Comparison of ENCODE assay signal across 8 mouse cellular contexts in the genomic region with DNA sequence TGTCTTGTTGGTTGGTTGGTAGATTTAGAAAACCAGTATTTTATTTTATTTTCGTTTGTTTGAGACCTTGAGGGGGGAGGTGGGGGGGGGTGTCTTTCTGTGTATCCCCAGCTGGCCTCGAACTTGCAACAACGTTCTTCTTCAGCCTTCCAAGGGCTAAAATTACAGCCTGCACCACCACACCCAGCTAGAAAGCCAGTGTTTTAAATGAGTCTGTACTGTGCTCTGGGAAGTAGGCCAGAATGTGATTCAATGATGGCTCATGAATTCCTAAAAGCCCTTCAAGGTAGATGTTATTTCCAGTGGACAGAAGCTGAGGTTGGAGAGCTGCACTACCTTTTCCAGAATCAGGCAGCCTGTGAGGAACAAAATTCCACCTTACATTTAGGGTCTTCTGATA. TPM values are rescaled to one million over a fixed set of nuclear protein-coding genes. Genes with fewer than 3 reads are reported as not detected.
DNase-seq lines count a peak whose midpoint lies in the region; ATAC-seq and TF ChIP-seq lines count a peak whose summit lies in the region.

No protein-coding gene starts in this region.

- peak overlapping the region; percentile 49; the same call in 1 of the 2 replicates for H3K4me2 ChIP-seq in forebrain, embryonic 14.5 days (ENCODE audit: low read length)
- peak overlapping the region; percentile 52 for H3K4me2 ChIP-seq in midbrain, embryonic 15.5 days

- H3K27ac ChIP-seq in left cerebral cortex, adult 2 months = peak overlapping the region; percentile 98
- H3K27ac ChIP-seq in forebrain, embryonic 14.5 days (ENCODE audit: low read depth, low read length) = no peak overlapping the region
- peak overlapping the region; percentile 82; the same call in 1 of the 2 replicates for H3K27ac ChIP-seq in midbrain, embryonic 15.5 days

- H3K4me1 ChIP-seq in forebrain, embryonic 14.5 days (ENCODE audit: control insufficient read depth, insufficient read depth, low read length) = peaks cover 21% of the 10 kb centered on the region
- H3K4me1 ChIP-seq in midbrain, embryonic 15.5 days = peaks cover 38% of the 10 kb centered on the region

- no peaks in the 10 kb centered on the region for H3K27me3 ChIP-seq in forebrain, embryonic 14.5 days (replicated peaks; ENCODE audit: control insufficient read depth, insufficient read depth, low read length)
- no peaks in the 10 kb centered on the region for H3K27me3 ChIP-seq in midbrain, embryonic 15.5 days (replicated peaks)

- intact Hi-C loops in left cerebral cortex, adult 2 months (cut with DNase I) = no loop called here
- intact Hi-C loops in left cerebral cortex, postnatal 14 days (cut with DNase I) = no loop called here
- intact Hi-C loops in gastrocnemius, postnatal 36 days (cut with DNase I) = loop anchor here (2.0 kb wide), 1 partner anchor 23 kb away; no protein-coding TSS in a partner anchor

- H3K36me3 ChIP-seq in forebrain, embryonic 14.5 days (ENCODE audit: control insufficient read depth, insufficient read depth, low read length) = peaks cover 9% of the 10 kb centered on the region; the same call in 1 of the 2 replicates
- H3K36me3 ChIP-seq in midbrain, embryonic 15.5 days (replicated peaks) = peaks cover 7% of the 10 kb centered on the region; the same call in 1 of the 2 replicates

- H3K9me3 ChIP-seq in forebrain, embryonic 14.5 days (replicated peaks; ENCODE audit: control insufficient read depth, low read length) = no peaks in the 10 kb centered on the region
- no peaks in the 10 kb centered on the region for H3K9me3 ChIP-seq in midbrain, embryonic 15.5 days

- H3K4me3 ChIP-seq in left cerebral cortex, adult 2 months = no peak overlapping the region
- no peak overlapping the region for H3K4me3 ChIP-seq in forebrain, embryonic 14.5 days (ENCODE audit: low read depth, low read length)
- peak overlapping the region; percentile 27; the same call in 1 of the 2 replicates for H3K4me3 ChIP-seq in midbrain, embryonic 15.5 days

- ATAC-seq in forebrain, embryonic 14.5 days = no peak
- no peak for ATAC-seq in midbrain, embryonic 15.5 days (replicated peaks)
- ATAC-seq in monocyte, adult 5-6 weeks (replicated peaks; ENCODE audit: insufficient number of reproducible peaks, low FRiP score, low TSS enrichment, poor library complexity, severe bottlenecking) = no peak

- H3K9ac ChIP-seq in forebrain, embryonic 14.5 days (ENCODE audit: low read length) = 0 out of 2 replicates have a peak overlapping the region, but pooled peaks have one; percentile 62
- H3K9ac ChIP-seq in midbrain, embryonic 15.5 days = no peak overlapping the region

- WGBS in forebrain, embryonic 14.5 days = 85% methylated on average over 3 of the region's 3 CpGs
- WGBS in midbrain, embryonic 15.5 days = 79% methylated on average over 3 of the region's 3 CpGs

- peak; percentile 77 to 91 for DNase-seq in adrenal gland, adult (ENCODE audit: inconsistent age in 2 of 2, low spot score in 1 of 2)
- DNase-seq in adrenal gland, adult 8-10 months = no peak
- DNase-seq in left cerebral cortex, adult 2 months (ENCODE audit: extremely low spot score in 1 of 2, low spot score in 2 of 2) = no peak
- no peak for DNase-seq in left cerebral cortex, postnatal 14 days (ENCODE audit: low spot score in 2 of 2)
- no peak for DNase-seq in forebrain, embryonic 14.5 days (ENCODE audit: low spot score)
- no peak for DNase-seq in gastrocnemius, postnatal 36 days

- no peak for TF ChIP-seq CTCF in left cerebral cortex, adult 2 months (IDR thresholded peaks at IDR 0.05)

RNA-seq across cellular contexts. Expression of gene Hexim2, which starts 2.0 kb away (rescaled TPM):
- total RNA-seq in adrenal gland, adult 8-10 months (2022) = 1 to 10 TPM; 6.1 to 9.3 (median 8.6) TPM
- total RNA-seq in left cerebral cortex, adult 2 months (2021) = 10 to 100 TPM; 14.0 to 14.1 TPM
- total RNA-seq in left cerebral cortex, postnatal 14 days (2021) = 10 to 100 TPM; 15.4 TPM
- polyA plus RNA-seq in forebrain, embryonic 14.5 days (2014; fragmentation: Nextera tagmentation; extraction: Ambion mirVana) = 9.6 and 13.4 TPM in 2 replicates
- polyA plus RNA-seq in midbrain, embryonic 15.5 days (2015; fragmentation: Nextera tagmentation; extraction: Ambion mirVana) = 27.2 and 33.4 TPM in 2 replicates
- 0.87 to 2.5 TPM in 2 of 3 replicates, not detected in the other for total RNA-seq in monocyte, adult 5-6 weeks (2017)
- 1 to 10 TPM; 2.1 to 2.9 TPM for total RNA-seq in gastrocnemius, postnatal 36 days (2021)

RNA-seq across cellular contexts. Expression of gene Hexim1, which starts 18.2 kb away (rescaled TPM):
- total RNA-seq in adrenal gland, adult 8-10 months (2022) = 10 to 100 TPM; 75.2 to 90.2 (median 86.0) TPM
- 10 to 100 TPM; 49.6 to 50.0 TPM for total RNA-seq in left cerebral cortex, adult 2 months (2021)
- total RNA-seq in left cerebral cortex, postnatal 14 days (2021) = 10 to 100 TPM; 43.7 to 45.4 TPM
- 4.8 and 5.4 TPM in 2 replicates for polyA plus RNA-seq in forebrain, embryonic 14.5 days (2014; fragmentation: Nextera tagmentation; extraction: Ambion mirVana)
- polyA plus RNA-seq in midbrain, embryonic 15.5 days (2015; fragmentation: Nextera tagmentation; extraction: Ambion mirVana) = 3.1 and 3.7 TPM in 2 replicates
- total RNA-seq in monocyte, adult 5-6 weeks (2017) = 90.9 to 99.4 TPM (median 96.2 TPM) in 3 replicates
- total RNA-seq in gastrocnemius, postnatal 36 days (2021) = 10 to 100 TPM; 14.7 to 17.0 TPM

RNA-seq across cellular contexts. Expression of gene Acbd4, which starts 32.7 kb away (rescaled TPM):
- 100 to 1,000 TPM; 114 to 181 (median 146) TPM for total RNA-seq in adrenal gland, adult 8-10 months (2022)
- 10 to 100 TPM; 72.3 to 88.2 TPM for total RNA-seq in left cerebral cortex, adult 2 months (2021)
- 10 to 100 TPM; 71.3 to 71.5 TPM for total RNA-seq in left cerebral cortex, postnatal 14 days (2021)
- 10.4 and 11.8 TPM in 2 replicates for polyA plus RNA-seq in forebrain, embryonic 14.5 days (2014; fragmentation: Nextera tagmentation; extraction: Ambion mirVana)
- 9.7 and 11.1 TPM in 2 replicates for polyA plus RNA-seq in midbrain, embryonic 15.5 days (2015; fragmentation: Nextera tagmentation; extraction: Ambion mirVana)
- total RNA-seq in monocyte, adult 5-6 weeks (2017) = 21.8 to 32.6 TPM (median 28.3 TPM) in 3 replicates
- 10 to 100 TPM; 26.8 to 31.1 TPM for total RNA-seq in gastrocnemius, postnatal 36 days (2021)

RNA-seq across cellular contexts. Expression of gene Plcd3, which starts 32.8 kb away (rescaled TPM):
- 10 to 100 TPM; 10.0 to 18.9 (median 13.6) TPM for total RNA-seq in adrenal gland, adult 8-10 months (2022)
- 10 to 100 TPM; 16.5 to 19.0 TPM for total RNA-seq in left cerebral cortex, adult 2 months (2021)
- 10 to 100 TPM; 14.1 to 14.7 TPM for total RNA-seq in left cerebral cortex, postnatal 14 days (2021)
- polyA plus RNA-seq in forebrain, embryonic 14.5 days (2014; fragmentation: Nextera tagmentation; extraction: Ambion mirVana) = 1.1 and 1.4 TPM in 2 replicates
- polyA plus RNA-seq in midbrain, embryonic 15.5 days (2015; fragmentation: Nextera tagmentation; extraction: Ambion mirVana) = 3.0 and 3.8 TPM in 2 replicates
- total RNA-seq in monocyte, adult 5-6 weeks (2017) = 0.97 TPM in 1 of 3 replicates, not detected in the others
- 1 to 10 TPM; 3.8 to 4.0 TPM for total RNA-seq in gastrocnemius, postnatal 36 days (2021)

RNA-seq across cellular contexts. Expression of gene Fmnl1, which starts 36.7 kb away (rescaled TPM):
- 10 to 100 TPM; 29.3 to 40.6 (median 30.6) TPM for total RNA-seq in adrenal gland, adult 8-10 months (2022)
- 100 to 1,000 TPM; 186 to 209 TPM for total RNA-seq in left cerebral cortex, adult 2 months (2021)
- 100 to 1,000 TPM; 132 to 143 TPM for total RNA-seq in left cerebral cortex, postnatal 14 days (2021)
- polyA plus RNA-seq in forebrain, embryonic 14.5 days (2014; fragmentation: Nextera tagmentation; extraction: Ambion mirVana) = 1.2 and 3.2 TPM in 2 replicates
- 7.0 and 7.5 TPM in 2 replicates for polyA plus RNA-seq in midbrain, embryonic 15.5 days (2015; fragmentation: Nextera tagmentation; extraction: Ambion mirVana)
- total RNA-seq in monocyte, adult 5-6 weeks (2017) = 189 to 455 TPM (median 252 TPM) in 3 replicates
- 1 to 10 TPM; 3.6 to 5.6 TPM for total RNA-seq in gastrocnemius, postnatal 36 days (2021)

Comparison
In these comparisons a context has a peak if more than half of its experiments do, and no peak if none do; other contexts are left out.
1. DNase-seq: peak in adrenal gland, adult (2 of 2); none in adrenal gland, adult 8-10 months (single experiment), left cerebral cortex, adult 2 months (0 of 2), left cerebral cortex, postnatal 14 days (0 of 2), forebrain, embryonic 14.5 days (single experiment) and gastrocnemius, postnatal 36 days (0 of 2).